ENCODE assay signal across 13 mouse cellular contexts in genomic region chr1:133252801-133253531, GRCm38 (mm10). TPM values are rescaled to one million over a fixed set of nuclear protein-coding genes. Genes with fewer than 3 reads are reported as not detected.
DNase-seq lines count a peak whose midpoint lies in the region; ATAC-seq and TF ChIP-seq lines count a peak whose summit lies in the region.
"Had no signal": no experiment of that assay in that cellular context is flagged by ENCODE, and none has a peak within 500 bp of the region (broad histone marks: within the 10 kb centered on the region; RNA-seq: fewer than 3 reads in every experiment).

No protein-coding gene starts in this region.

- H3K9me3 ChIP-seq in hindbrain, embryonic 13.5 days, result no peaks in the 10 kb centered on the region
- no peaks in the 10 kb centered on the region for H3K9me3 ChIP-seq in hindbrain, embryonic 16.5 days (ENCODE audit: control insufficient read depth, low read length)
- H3K9me3 ChIP-seq in embryonic facial prominence, embryonic 10.5 days, result no peaks in the 10 kb centered on the region
- H3K9me3 ChIP-seq in heart, embryonic 16.5 days (replicated peaks; ENCODE audit: control insufficient read depth, low read length), result no peaks in the 10 kb centered on the region
- no peaks in the 10 kb centered on the region for H3K9me3 ChIP-seq in midbrain, postnatal 0 days (ENCODE audit: low read length)

- no peak for ATAC-seq in hindbrain, embryonic 13.5 days (ENCODE audit: low FRiP score)
- no peak for ATAC-seq in hindbrain, embryonic 16.5 days
- ATAC-seq in heart, embryonic 16.5 days (replicated peaks; ENCODE audit: extremely low read depth, insufficient read depth, low FRiP score), result peak; percentile 35; the same call in 1 of the 2 replicates
- peak; percentile 43; the same call in 1 of the 2 replicates for ATAC-seq in midbrain, postnatal 0 days (ENCODE audit: low FRiP score)

- H3K4me3 ChIP-seq in hindbrain, embryonic 13.5 days, result no peak overlapping the region
- no peak overlapping the region for H3K4me3 ChIP-seq in hindbrain, embryonic 16.5 days (ENCODE audit: low read length)
- no peak overlapping the region for H3K4me3 ChIP-seq in embryonic facial prominence, embryonic 10.5 days
- H3K4me3 ChIP-seq in heart, embryonic 16.5 days (ENCODE audit: low read length), result no peak overlapping the region
- no peak overlapping the region for H3K4me3 ChIP-seq in midbrain, postnatal 0 days (ENCODE audit: low read depth, low read length)

- H3K4me2 ChIP-seq in hindbrain, embryonic 13.5 days, result no peak overlapping the region
- H3K4me2 ChIP-seq in hindbrain, embryonic 16.5 days (ENCODE audit: low read length), result no peak overlapping the region
- no peak overlapping the region for H3K4me2 ChIP-seq in heart, embryonic 16.5 days (ENCODE audit: low read depth, low read length)
- no peak overlapping the region for H3K4me2 ChIP-seq in midbrain, postnatal 0 days (ENCODE audit: low read depth, low read length, poor library complexity, severe bottlenecking)

- H3K4me1 ChIP-seq in hindbrain, embryonic 13.5 days (replicated peaks), result peaks cover 76% of the 10 kb centered on the region
- H3K4me1 ChIP-seq in hindbrain, embryonic 16.5 days (ENCODE audit: control insufficient read depth, insufficient read depth, low read depth, low read length), result peaks cover 47% of the 10 kb centered on the region
- H3K4me1 ChIP-seq in embryonic facial prominence, embryonic 10.5 days, result peaks cover 62% of the 10 kb centered on the region
- H3K4me1 ChIP-seq in heart, embryonic 16.5 days (ENCODE audit: control insufficient read depth, insufficient read depth, low read length), result peaks cover 68% of the 10 kb centered on the region
- peaks cover 11% of the 10 kb centered on the region for H3K4me1 ChIP-seq in midbrain, postnatal 0 days (ENCODE audit: insufficient read depth, low read length)

- peak overlapping the region; percentile 49 for H3K27ac ChIP-seq in hindbrain, embryonic 13.5 days
- no peak overlapping the region; the same call in 1 of the 2 replicates for H3K27ac ChIP-seq in hindbrain, embryonic 16.5 days (ENCODE audit: low read depth, low read length)
- peak overlapping the region; percentile 51; the same call in 1 of the 2 replicates for H3K27ac ChIP-seq in embryonic facial prominence, embryonic 10.5 days (replicated peaks)
- H3K27ac ChIP-seq in heart, embryonic 16.5 days (ENCODE audit: low read length), result peak overlapping the region; percentile 58
- no peak overlapping the region for H3K27ac ChIP-seq in midbrain, postnatal 0 days (ENCODE audit: low read depth, low read length)

- H3K9ac ChIP-seq in hindbrain, embryonic 13.5 days, result peak overlapping the region; percentile 4; the same call in 1 of the 2 replicates
- no peak overlapping the region for H3K9ac ChIP-seq in hindbrain, embryonic 16.5 days (ENCODE audit: low read depth, low read length)
- H3K9ac ChIP-seq in heart, embryonic 16.5 days (ENCODE audit: low read length), result peak overlapping the region; percentile 44
- no peak overlapping the region for H3K9ac ChIP-seq in midbrain, postnatal 0 days (replicated peaks; ENCODE audit: low read length, poor library complexity, severe bottlenecking)

- peak; percentile 31 for TF ChIP-seq CTCF in midbrain, postnatal 0 days (IDR thresholded peaks at IDR 0.05)

- WGBS in hindbrain, embryonic 13.5 days, result 55% methylated on average over 10 of the region's 10 CpGs
- WGBS in hindbrain, embryonic 16.5 days, result 54% methylated on average over 10 of the region's 10 CpGs
- WGBS in embryonic facial prominence, embryonic 10.5 days, result 45% methylated on average over 10 of the region's 10 CpGs
- 41% methylated on average over 10 of the region's 10 CpGs for WGBS in heart, embryonic 16.5 days
- WGBS in midbrain, postnatal 0 days, result 48% methylated on average over 10 of the region's 10 CpGs

- no peaks in the 10 kb centered on the region for H3K36me3 ChIP-seq in hindbrain, embryonic 13.5 days
- no peaks in the 10 kb centered on the region for H3K36me3 ChIP-seq in hindbrain, embryonic 16.5 days (ENCODE audit: control insufficient read depth, insufficient read depth, low read length)
- H3K36me3 ChIP-seq in embryonic facial prominence, embryonic 10.5 days (replicated peaks), result no peaks in the 10 kb centered on the region
- H3K36me3 ChIP-seq in heart, embryonic 16.5 days (ENCODE audit: control insufficient read depth, insufficient read depth), result no peaks in the 10 kb centered on the region
- no peaks in the 10 kb centered on the region for H3K36me3 ChIP-seq in midbrain, postnatal 0 days (ENCODE audit: insufficient read depth, low read length)

- no peaks in the 10 kb centered on the region for H3K27me3 ChIP-seq in hindbrain, embryonic 13.5 days
- H3K27me3 ChIP-seq in hindbrain, embryonic 16.5 days (replicated peaks; ENCODE audit: control insufficient read depth, insufficient read depth, low read length), result no peaks in the 10 kb centered on the region
- peaks cover 36% of the 10 kb centered on the region for H3K27me3 ChIP-seq in embryonic facial prominence, embryonic 10.5 days (replicated peaks; ENCODE audit: low read depth, poor library complexity, severe bottlenecking)
- no peaks in the 10 kb centered on the region for H3K27me3 ChIP-seq in heart, embryonic 16.5 days (ENCODE audit: control insufficient read depth, insufficient read depth, low read length)
- H3K27me3 ChIP-seq in midbrain, postnatal 0 days (ENCODE audit: insufficient read depth, low read length), result no peaks in the 10 kb centered on the region

- DNase-seq in embryonic facial prominence, embryonic 10.5 days (ENCODE audit: low spot score), result peak; percentile 29
- DNase-seq in midbrain, postnatal 0 days (ENCODE audit: low spot score), result no peak
- no peak for DNase-seq in layer of hippocampus, adult 9-11 months
- DNase-seq in layer of hippocampus, adult 9-10 months (ENCODE audit: low spot score), result no peak
- DNase-seq in urinary bladder, postnatal 4 days (ENCODE audit: low spot score in 2 of 2), result no peak
- DNase-seq: gastrocnemius, postnatal 10 days had no signal

RNA-seq across cellular contexts. Expression of gene Golt1a, which starts 56.6 kb away (rescaled TPM):
- polyA plus RNA-seq in hindbrain, embryonic 13.5 days (2015; fragmentation: Nextera tagmentation; extraction: Ambion mirVana), result 0.10 TPM in 1 of 2 replicates, not detected in the other
- not detected in 2 replicates for polyA plus RNA-seq in hindbrain, embryonic 16.5 days (2015; fragmentation: Nextera tagmentation; extraction: Ambion mirVana)
- not detected in 2 replicates for polyA plus RNA-seq in embryonic facial prominence, embryonic 10.5 days (2016; fragmentation: Nextera tagmentation; extraction: Ambion mirVana)
- polyA plus RNA-seq in heart, embryonic 16.5 days (2015; fragmentation: Nextera tagmentation; extraction: Ambion mirVana), result 0.17 TPM in 1 of 2 replicates, not detected in the other
- total RNA-seq in midbrain, postnatal 0 days (2014; rRNA removed), result not detected in 2 replicates
- polyA plus RNA-seq in midbrain, postnatal 0 days (2015; fragmentation: Nextera tagmentation; extraction: Ambion mirVana), result not detected in 2 replicates
- total RNA-seq: common myeloid progenitor, adult 5-6 weeks; gastrocnemius, postnatal 10 days; layer of hippocampus, postnatal 25 days; megakaryocyte, adult 5-6 weeks; MEL had no signal

Comparison
In these comparisons a context has a peak if more than half of its experiments do, and no peak if none do; other contexts are left out.
1. H3K27ac ChIP-seq: peak in hindbrain, embryonic 13.5 days (single experiment), embryonic facial prominence, embryonic 10.5 days (single experiment) and heart, embryonic 16.5 days (single experiment); none in hindbrain, embryonic 16.5 days (single experiment) and midbrain, postnatal 0 days (single experiment).
2. H3K9ac ChIP-seq: peak in hindbrain, embryonic 13.5 days (single experiment) and heart, embryonic 16.5 days (single experiment); none in hindbrain, embryonic 16.5 days (single experiment) and midbrain, postnatal 0 days (single experiment).
3. ATAC-seq: peak in heart, embryonic 16.5 days (single experiment) and midbrain, postnatal 0 days (single experiment); none in hindbrain, embryonic 13.5 days (single experiment) and hindbrain, embryonic 16.5 days (single experiment).